Mouse (Mus musculus): ENCODE data around the gene Cfap70.

Gene Cfap70

DNA sequence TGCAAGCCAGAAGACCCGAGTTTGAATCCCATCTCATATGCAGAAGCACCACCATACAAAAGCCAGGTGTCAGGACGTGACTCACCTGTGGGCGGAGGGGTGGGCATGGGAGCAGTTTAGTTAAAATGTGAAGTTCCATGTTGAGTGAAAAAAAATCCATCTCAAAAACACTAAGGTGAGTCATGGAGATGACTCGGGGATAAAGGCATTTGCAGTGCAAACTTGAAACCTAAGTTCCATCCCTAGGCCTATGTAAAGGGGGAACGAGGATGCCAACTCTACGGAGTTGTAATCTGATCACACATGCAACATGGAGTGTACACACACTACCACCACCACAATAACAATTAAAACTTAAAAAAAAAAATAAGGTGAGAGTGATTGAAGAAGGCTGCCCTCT, 29.0 kb downstream of the Cfap70 start:
- no peak for DNase-seq (ENCODE audit: low read depth)

GRCm38 (mm10) chr14:20422257-20422656, 29.8 kb downstream of the Cfap70 start:
- DNase-seq (ENCODE audit: low read depth), result no peak

DNA sequence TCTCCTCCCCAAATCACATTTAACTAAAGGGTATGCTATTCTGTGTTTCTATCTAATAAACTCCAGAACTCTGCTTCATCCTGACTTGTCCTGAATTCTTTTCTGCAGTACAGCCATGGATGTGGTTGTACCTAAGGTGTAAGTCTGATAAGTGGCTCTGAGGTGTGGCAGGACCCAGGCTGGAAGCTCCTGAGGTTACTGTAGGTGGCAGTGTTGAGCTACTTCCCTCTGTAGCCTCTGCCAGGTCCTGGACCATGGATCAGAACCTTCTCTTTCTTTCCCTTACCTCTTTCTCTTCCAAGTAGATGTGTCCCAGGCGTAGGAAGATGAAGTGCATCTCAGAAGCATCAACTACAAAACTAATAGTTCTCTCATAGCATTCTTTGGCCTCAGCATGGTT, 52.0 kb downstream of the Cfap70 start:
- peak; percentile 51 for DNase-seq (ENCODE audit: low read depth)

GRCm38 (mm10) chr14:20398864-20399263, 53.2 kb downstream of the Cfap70 start:
- peak; percentile 29 for DNase-seq (ENCODE audit: low read depth)

- no peak for DNase-seq (ENCODE audit: low read depth)
Observed at GRCm38 (mm10) chr14:20397220-20397619, 54.8 kb downstream of the Cfap70 start.

- peak; percentile 96 for DNase-seq (ENCODE audit: low read depth)
Observed at GRCm38 (mm10) chr14:20393205-20393913, 58.7 kb downstream of the Cfap70 start, which contains the start of gene Mrps16. TSS of gene Mrps16 (minus strand) at chr14:20393634.

DNA sequence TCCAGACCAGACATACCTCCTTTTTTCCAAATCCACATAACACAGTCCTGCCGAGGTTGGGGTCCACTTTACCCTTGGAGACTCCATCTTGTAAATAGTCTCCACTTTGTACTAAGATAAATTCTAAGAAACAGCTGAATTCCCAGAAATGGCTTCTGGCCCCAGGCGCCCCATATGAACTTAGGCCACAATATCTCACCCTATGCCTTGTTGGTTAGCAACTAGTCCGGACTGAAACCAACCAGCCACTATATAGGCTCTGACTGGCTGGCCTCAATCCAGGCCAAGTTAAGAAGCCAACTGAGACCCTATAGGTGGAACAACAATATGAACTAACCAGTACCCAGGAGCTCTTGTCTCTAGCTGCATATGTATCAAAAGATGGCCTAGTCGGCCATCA, 59.7 kb downstream of the Cfap70 start:
- DNase-seq (ENCODE audit: low read depth), result no peak

DNA sequence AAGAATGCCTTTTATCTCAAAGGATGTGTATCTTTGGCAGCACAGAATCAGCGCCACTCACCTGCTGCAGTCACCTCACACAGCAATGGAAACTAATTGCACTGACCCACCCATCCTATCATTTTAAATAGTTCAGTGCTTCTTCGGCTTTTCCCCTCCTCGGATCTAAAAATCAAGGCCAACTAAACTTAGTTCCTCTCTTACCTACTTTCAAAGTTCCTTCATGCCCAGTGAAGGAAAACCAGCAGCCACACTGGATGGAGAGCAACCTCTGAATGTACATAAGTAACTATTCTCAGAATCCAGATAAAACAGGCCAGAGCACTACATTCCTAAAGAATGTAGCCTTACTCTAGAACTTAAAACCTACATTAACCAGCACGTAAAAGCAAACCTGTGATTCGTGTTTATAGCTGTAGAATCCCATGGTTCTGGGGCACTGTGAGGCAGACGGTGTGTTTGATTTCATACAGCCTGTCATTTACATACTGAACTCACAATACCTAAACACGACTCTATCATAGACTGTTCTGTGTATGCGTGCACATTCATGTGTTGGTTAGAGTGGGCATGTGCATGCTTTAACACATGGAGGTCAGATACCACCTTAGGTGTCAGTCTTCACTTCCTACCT, 62.5 kb downstream of the Cfap70 start:
- no peak for DNase-seq (ENCODE audit: low read depth)

- DNase-seq (ENCODE audit: low read depth), result peak; percentile 94
Observed at GRCm38 (mm10) chr14:20388441-20389129, 63.4 kb downstream of the Cfap70 start, which contains the start of gene Dnajc9. TSS of gene Dnajc9 (minus strand) at chr14:20388910.

GRCm38 (mm10) chr14:20379753-20380430, 72.1 kb downstream of the Cfap70 start:
- DNase-seq (ENCODE audit: low read depth), result peak; percentile 32

DNA sequence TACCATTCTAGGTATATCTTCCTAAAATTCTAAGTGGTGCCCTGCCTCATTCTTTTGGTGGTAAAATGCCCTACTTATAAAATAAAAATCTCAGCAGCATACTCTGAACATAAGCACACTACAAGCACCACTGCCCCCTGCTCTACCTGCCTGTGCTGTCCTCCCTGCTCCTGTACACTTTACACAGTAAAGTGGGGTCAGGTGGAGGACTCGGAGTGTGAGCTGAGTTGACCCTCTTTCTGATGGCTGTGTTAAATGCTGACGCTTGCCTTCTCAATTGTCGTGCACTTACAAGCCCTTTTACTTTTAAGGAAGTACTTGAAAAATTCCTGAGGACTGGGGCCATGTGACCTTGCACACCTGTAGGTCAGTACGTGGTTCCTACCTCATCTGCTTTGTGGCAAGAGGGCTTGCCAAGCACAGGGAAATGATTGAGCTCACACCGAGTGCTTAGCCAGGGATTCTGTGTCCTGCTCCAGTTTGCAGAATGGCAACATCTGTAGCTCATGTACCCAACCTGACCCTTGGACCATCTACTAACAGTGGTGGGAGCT, 72.9 kb downstream of the Cfap70 start:
- no peak for DNase-seq (ENCODE audit: low read depth)

DNA sequence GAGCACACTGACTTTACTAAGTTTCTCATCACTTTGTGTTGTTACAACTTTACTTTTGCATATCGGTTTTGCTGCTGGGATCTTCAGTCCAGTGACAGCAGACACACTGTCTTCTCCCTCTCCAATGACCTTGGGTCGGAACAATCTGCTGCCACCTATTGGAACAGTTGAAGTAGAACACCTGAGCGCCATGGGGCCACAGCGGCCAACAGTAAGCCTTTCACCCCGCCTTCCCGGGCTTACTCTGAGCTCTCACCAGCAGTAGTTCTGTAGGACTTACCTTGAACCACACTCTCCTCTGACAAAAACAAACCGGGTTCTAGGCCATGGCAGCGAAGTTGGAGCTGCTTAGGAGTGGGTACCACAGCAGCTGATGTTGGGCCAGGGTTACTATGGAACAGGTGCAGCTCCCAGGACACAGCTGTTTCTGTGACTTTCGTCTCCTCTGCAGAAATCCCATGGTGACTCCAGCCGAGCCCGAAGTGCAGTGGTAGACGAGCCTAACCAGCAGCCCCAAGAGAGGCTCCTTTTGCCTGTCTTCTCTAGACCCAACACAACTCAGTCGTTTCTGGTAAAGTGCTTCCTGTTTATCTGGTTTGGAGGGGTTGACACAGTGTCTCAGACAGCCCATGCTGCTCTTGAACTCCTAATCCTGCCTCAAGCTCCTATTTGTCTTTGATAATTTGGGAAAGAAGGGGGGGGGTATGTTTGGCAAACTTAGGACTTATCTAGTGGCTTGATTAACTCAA, 73.5 kb downstream of the Cfap70 start:
- DNase-seq (ENCODE audit: low read depth), result peak; percentile 86

- no peak for DNase-seq (ENCODE audit: low read depth)
Observed at GRCm38 (mm10) chr14:20377112-20377521, 74.9 kb downstream of the Cfap70 start.

DNA sequence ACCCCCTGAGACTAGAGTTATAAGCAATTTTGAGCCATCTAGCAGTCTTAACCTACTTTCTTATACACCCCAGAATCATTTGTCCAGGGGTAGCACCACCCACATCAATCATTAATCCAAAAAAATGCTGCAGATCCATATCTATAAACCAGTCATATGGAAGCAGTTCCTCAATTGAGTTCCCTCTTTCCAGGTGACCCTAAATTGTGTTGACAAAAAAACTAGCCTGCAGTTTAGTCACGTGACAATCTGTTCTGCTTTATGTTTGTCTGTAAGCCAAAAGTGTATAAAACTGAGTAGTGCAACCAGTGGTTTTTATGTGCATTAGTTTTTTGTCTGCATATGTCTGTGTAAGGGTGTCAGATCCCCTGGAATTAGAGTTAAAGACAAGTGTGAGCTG, 80.2 kb downstream of the Cfap70 start:
- DNase-seq (ENCODE audit: low read depth), result no peak

- no peak for DNase-seq (ENCODE audit: low read depth)
Observed at GRCm38 (mm10) chr14:20370798-20371197, 81.2 kb downstream of the Cfap70 start.

DNA sequence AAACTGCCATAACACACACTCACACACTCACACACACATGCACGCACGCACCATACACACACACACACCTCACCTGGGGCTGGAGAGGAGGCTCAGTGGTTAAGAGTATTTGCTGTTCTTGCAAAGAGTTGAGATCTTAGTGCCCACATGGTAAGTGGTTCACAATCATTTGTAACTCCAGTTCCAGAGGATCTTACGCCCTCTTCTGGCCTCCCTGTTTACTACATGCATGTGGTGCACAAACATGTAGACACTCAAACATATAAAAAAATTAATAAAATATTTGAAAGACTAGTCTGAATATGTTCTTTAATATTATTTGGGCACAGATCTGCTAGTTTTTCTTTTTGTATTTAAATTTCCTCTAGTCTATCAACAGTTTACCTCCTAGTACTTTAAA, 83.8 kb downstream of the Cfap70 start:
- no peak for DNase-seq (ENCODE audit: low read depth)

GRCm38 (mm10) chr14:20363230-20363629, 88.8 kb downstream of the Cfap70 start:
- DNase-seq (ENCODE audit: low read depth), result no peak

DNA sequence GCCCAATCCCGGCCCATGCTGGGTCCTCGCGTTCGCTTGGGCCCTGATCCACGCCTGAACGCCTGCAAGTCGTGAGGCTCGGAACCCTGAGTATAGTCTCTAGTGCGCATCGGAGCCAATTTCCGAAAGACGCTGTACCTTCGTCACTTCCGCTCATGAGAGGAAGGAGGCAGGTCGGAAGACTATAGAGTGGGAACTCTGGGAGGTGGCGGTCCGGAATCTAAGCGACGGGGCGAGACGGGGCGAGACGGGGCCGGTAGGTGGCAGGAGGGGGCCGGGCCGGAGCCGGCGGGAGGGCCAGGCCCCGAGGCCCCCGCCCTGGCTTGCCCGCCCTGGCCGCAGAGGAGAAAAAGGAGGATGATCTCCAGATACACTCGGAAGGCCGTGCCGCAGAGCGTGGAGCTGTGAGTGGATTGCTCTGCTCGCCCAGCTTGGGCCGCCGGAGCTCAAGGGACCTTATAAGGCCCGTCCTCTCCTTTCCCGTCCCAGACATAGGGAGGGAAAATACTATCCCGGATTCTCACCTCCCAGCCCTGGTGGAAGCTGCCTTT, 104.0 kb downstream of the Cfap70 start, which contains the start of the genes Ecd and Fam149b:
Gene Ecd (minus strand): TSS at position 131 of the 551 bp plus-strand sequence.
Gene Fam149b (plus strand): TSS at position 172 of the 551 bp plus-strand sequence.
- peak; percentile 97 for DNase-seq (ENCODE audit: low read depth)

DNA sequence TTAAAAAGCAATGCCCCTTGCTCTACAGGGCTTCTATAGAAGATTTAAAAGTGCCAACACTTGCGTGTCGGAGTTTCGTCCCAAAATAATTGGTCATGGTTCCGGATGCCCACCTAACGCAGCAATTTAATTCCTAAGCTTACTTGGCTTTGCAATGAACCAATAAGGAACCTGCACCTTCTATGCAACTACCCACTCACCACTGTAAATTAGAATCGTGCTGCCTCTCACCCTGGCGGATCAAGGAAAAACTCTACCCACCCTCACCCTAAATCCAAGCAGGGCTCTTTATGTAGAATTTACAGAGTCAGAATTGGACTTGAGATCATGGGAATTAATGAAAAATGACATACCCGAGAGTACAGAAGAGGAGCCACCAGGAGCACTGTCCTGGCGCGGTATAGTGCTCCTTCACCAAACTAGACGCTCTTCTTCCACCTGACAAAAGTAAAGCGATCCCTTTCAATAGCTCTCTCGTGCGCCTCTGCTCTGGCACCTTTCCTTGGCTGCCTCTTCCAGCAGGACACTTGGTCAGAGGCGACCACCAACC, 104.5 kb downstream of the Cfap70 start:
- no peak for DNase-seq (ENCODE audit: low read depth)

GRCm38 (mm10) chr14:20345885-20346284, 106.1 kb downstream of the Cfap70 start:
- DNase-seq (ENCODE audit: low read depth), result no peak
